Mouse (Mus musculus) lung, postnatal 0 days (tissue): ENCODE results near the gene Rasa1.

Experiments
- CTCF ChIP-seq: IDR thresholded peaks from 2 replicates; pipeline ENCODE4 v1.5.1; 2016; ENCODE audit warnings: antibody characterized with exemption, mild to moderate bottlenecking
- EP300 ChIP-seq: IDR thresholded peaks from 2 replicates; pipeline ENCODE4 v1.6.1; 2016; ENCODE audit warnings: antibody characterized with exemption, mild to moderate bottlenecking, control low read depth

GRCm38 (mm10) chr13:85238760-85239159 lies 50.2 kb downstream of the Rasa1 start:
- TF ChIP-seq CTCF = no peak
- no peak for TF ChIP-seq EP300
